Mouse (Mus musculus) skeletal muscle tissue, adult 2 months (tissue): ENCODE measurements around the gene Gm45521.
"Not testable (repeated sequence)": the region's sequence is repeated elsewhere in the genome, so short reads cannot be mapped to it uniquely, and the experiment has no call there.

Experiments used
- DNase-seq: peaks from one replicate; pipeline ENCODE4 v3.0.0-alpha.2; 2012; ENCODE audit warnings: low read depth, low spot score

The Gm45521 gene

DNA sequence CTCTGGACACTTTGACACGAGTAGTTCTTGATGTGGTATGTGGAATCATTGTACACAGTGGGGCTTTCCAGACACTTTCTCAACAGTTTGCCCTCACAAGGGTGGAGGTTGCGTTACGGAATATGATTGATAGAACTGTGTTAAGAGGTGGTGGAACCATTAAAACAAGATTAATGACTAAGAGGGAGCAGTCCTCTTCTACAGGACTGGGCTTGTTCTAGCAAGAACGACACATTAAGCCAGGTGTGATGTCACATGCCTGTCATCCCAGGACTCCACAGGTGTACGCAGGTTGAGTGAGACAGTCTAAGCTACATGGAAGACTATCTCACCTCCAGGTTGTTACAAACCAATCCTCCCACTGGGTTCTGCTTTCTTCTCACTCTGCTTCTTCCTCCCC is 42.3 kb downstream of the Gm45521 start:
- no peak for DNase-seq

DNA sequence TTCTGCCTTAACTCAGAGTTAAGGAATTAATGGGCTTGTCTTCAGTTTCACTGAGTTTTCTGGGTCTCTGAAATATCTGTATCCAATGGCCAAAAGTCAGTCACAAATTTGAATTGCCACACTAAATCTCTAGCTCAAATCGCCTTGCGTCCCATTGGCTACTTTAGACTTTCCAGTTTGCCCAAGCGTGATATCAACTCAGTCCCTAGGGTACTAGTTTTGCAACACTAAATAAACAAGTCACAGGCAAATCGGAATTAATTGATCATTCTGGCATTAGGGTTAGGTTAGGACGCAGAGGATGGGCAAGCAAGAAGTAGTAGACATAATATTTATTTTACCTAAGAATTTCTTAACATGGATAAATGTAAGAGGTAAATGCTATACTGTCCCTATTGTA is 43.2 kb downstream of the Gm45521 start:
- DNase-seq = no peak

DNA sequence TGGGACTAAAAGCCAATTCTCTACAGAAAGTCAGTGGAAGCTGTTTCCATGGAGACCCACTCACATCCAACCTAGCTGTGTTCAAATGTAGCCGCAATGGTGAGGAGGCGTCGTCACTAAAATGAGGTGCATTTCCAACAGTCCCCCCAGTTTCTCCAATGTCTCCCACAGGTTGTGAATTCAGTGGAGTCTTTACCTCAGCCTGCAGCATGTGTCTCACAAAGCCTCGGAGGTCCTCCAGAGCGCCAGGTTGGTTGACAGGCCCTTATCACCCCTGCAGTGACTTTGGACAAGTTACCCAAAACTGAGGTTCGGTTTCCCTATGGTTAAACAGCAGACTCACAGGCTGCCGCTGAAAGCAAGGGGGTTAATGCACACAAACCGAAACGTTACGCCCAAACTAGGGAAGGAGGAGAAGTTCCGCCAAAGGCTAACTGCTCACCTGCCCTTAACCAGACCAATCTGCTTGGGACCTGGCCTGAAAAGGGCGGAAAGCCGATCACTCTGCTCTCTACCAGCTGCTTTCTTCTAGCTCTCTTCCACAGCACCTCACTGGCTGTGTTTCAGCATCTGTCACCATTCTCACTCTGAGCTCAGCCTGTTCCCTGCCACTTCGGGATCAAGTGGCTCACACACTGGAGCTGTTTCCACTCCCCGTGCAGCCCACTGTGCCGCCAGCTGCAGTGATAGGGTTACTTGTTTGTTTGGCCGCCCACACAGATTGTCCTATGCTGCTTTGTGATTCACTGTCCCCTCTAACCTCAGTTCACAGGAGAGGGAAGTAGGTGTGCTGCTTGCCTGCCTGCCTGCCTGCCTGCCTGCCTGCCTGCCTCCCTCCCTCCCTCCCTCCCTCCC is 44.0 kb downstream of the Gm45521 start:
- no peak for DNase-seq

- peak; percentile 62 for DNase-seq
Measured at GRCm38 (mm10) chr14:8002432-8003092, 45.5 kb downstream of the Gm45521 start, which contains the start of gene Abhd6. Gene Abhd6 (plus strand): TSS chr14:8002902.

GRCm38 (mm10) chr14:8003093-8003670 is 46.1 kb downstream of the Gm45521 start:
- DNase-seq = no peak

- DNase-seq = no peak
Measured at GRCm38 (mm10) chr14:8003727-8004670, 46.9 kb downstream of the Gm45521 start.

- not testable (repeated sequence) for DNase-seq
Measured at GRCm38 (mm10) chr14:8006061-8006460, 49.0 kb downstream of the Gm45521 start.

DNA sequence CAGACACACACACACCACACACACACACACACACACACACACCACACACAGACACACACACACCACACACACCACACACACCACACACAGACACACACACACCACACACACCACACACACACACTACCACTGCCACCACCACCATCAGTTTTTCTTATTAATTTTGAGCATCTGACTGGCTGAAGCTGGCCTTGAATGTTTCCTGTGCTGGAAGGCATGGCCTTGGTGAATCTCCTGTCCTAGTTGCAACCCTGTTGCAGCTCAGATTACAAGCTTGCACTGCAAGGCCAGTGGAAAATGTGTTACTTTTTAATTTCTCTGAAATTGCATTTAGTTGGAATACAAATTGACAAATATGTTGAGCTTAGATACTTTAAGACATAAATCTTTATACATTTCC is 50.0 kb downstream of the Gm45521 start:
- no peak for DNase-seq

- no peak for DNase-seq
Measured at GRCm38 (mm10) chr14:8007486-8007885, 50.4 kb downstream of the Gm45521 start.

GRCm38 (mm10) chr14:8007923-8008322 is 50.8 kb downstream of the Gm45521 start:
- no peak for DNase-seq
